Mouse (Mus musculus) embryo, embryonic 11.5 days (tissue): Measurements from ENCODE around the gene Serpinb1b.
"Not testable (repeated sequence)": the region's sequence is repeated elsewhere in the genome, so short reads cannot be mapped to it uniquely, and the experiment has no call there.

Source experiments
- DNase-seq: peaks from one replicate; pipeline ENCODE4 v3.0.0-alpha.2; 2012; ENCODE audit warnings: low read depth, low spot score

Serpinb1b gene

DNA sequence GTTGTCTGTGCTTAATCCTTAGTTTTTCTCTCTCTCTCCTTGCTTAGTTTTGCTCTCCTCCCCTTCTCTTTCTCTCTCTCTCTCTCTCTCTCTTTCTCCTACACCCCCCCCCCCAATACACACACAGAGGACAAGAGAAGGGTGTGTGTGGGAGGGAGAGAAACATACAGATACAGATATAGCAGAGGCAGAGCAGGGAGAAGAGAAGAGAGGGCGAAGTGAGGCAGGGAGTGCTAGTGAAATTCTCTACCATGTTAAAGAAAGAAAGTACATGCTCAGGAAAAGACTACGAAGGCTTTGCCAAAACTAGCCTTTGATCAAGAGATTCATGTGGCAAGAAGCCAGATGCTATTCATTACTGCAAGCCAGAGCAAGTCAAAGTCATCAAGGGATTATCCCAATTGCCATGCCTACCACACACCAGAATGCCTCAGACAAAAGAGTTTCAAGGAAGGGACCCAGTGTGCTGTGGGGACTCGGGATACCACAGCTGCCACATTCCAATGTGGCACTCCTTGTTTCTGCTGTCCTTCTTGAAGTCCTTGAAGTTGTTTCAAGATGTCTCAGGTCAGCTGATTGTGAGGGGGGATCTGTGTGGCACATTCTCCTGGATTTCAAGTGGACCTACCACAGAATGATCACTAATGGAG is at the start of gene Serpinb1b:
Serpinb1b (plus strand) TSS at position 520 of the 650 bp plus-strand sequence.
- DNase-seq, result no peak

DNA sequence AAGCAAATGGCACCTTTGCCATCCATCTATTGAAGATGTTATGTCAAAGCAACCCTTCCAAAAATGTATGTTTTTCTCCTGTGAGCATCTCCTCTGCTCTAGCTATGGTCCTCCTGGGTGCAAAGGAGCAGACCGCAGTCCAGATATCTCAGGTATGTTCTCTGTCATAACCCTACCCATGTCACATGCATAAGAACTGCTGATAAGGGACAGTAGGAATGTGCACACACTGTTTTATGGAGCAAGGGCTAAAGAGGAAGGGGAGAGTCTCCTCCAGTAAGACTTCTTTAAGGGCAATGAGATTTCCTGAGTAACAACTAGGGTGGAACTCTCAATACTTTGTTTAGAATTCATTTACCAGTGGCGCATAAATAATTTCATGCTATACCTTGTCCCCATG is 48.9 kb upstream of the Serpinb1b start:
- DNase-seq, result not testable (repeated sequence)

DNA sequence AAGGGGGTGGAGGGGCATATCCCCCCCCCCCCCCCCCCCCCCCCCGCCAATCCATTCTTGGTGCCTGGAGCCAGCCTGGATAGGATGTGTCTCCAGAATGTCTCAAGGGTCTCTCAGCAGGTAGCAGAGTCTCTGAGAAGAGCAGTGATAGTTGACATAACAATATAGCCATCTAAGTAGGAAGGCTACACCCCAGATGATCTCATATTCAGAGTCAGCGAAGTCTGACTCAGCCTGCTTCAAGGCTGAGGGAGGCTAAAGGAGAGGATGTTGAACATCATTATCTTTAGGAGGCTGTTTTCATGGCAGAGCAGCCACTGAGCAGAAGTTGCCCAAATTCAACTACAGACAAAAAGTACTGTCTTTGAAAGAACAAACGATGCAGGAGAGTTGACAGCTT is 48.1 kb upstream of the Serpinb1b start:
- no peak for DNase-seq

DNA sequence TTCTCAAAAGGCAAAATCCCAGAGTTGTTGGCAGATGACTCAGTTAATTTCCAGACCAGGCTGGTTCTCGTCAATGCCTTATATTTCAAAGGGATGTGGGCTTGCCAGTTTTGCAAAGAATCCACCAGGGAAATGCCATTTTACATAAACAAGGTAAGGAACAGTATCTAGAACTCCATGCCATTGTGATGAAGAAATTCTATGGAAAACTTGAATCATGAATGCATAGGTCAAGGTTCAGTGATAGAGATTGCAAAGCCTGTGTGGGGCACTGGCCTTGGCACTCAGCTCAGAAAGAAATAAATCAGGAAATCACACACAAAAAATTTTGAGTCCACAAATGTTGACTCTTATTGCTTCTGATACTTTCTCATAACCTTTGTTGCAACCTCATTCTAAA is 42.9 kb upstream of the Serpinb1b start:
- DNase-seq, result no peak

DNA sequence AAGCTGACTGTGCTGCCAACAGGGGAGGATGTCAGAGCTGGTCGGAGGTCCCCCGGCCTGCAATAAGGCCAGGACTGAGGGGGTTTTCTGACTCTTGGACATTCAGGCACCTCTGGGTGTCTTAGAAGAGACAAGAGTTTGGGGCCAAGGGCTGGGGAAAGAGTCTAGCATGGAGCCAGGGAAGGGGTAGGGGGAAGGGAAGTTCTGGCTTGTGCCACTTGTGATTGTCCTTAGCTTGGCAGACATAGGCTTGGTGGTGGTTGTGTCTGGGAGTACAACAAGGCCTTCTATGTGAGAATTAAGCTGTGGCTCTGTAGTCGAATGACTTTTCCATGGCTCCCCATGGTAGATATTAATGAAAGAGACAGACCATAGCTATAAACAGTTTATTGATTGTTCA is 34.8 kb upstream of the Serpinb1b start:
- DNase-seq, result no peak

DNA sequence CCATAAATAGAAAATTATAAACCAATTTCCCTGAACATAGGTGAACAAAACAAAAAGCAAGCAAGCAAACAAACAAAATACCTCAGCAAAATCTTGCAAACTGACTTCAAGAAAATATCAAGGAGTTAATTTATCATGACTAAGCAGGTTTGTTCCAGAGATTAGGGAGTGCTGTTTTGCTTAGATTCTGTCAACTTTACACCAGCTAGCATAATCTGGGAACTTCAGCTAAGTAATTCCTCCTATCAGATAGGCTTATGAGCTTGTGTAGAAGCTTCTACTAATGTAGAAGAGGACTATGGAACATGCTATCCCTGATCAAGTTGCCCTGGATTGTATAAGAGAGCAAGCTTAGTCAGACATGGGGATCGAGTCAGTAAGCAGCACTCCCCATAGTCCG is 31.1 kb upstream of the Serpinb1b start:
- no peak for DNase-seq

DNA sequence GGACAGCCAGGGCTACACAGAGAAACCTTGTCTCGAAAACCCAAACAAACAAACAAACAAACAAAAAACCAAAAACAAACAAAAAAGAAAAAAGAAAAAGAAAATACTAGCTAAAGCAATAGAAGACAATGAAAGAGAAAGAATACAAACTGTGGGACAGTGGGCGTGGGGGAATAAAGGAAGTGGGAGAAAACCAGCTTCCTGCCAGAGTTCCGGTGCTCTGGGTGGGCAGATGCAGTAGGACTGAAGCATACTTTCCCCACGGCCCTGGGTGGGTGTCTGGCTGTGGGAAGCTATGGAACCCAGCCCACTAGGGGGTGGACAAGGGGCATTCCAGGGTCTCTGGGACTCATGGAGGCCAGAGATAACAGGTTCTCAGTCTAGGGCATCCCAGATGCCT is 30.2 kb upstream of the Serpinb1b start:
- no peak for DNase-seq

DNA sequence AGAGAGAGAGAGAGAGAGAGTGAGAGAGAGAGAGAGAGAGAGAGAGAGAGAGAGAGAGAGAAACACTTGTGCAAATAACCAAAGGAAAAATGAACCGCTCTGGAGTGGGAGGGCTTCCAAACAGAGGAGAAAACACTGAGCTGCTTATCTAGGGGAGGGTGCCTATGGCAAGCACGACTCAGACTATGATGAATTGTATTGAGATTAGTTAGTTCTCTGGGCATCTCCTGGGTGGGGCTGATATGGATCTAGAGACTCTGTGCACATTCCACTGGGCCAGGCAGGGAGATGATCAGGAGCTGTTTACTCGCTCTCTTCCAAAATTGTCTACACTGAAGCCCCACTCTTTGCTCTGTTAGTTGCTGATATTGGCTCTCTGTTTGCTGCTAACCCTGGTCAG is 26.7 kb upstream of the Serpinb1b start:
- DNase-seq, result no peak

DNA sequence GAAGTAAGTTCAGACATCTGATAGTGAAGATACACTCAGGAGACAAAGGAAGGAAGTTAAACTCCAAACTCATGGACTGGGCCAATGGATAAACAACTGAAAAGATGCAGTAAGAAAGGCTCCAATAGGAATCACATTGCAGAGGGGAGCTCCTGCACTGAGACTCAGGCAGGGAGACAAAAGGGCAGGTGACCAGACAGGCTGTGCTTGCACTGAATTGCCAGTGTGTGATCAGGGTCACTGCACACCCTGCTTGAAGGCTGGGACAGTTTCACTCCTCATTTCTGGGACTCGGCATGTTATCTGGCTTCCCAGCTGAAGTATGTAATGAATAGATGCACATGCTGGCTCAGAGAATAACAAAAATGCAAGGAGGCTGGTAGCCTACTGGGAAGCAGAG is 15.3 kb upstream of the Serpinb1b start:
- DNase-seq, result no peak

DNA sequence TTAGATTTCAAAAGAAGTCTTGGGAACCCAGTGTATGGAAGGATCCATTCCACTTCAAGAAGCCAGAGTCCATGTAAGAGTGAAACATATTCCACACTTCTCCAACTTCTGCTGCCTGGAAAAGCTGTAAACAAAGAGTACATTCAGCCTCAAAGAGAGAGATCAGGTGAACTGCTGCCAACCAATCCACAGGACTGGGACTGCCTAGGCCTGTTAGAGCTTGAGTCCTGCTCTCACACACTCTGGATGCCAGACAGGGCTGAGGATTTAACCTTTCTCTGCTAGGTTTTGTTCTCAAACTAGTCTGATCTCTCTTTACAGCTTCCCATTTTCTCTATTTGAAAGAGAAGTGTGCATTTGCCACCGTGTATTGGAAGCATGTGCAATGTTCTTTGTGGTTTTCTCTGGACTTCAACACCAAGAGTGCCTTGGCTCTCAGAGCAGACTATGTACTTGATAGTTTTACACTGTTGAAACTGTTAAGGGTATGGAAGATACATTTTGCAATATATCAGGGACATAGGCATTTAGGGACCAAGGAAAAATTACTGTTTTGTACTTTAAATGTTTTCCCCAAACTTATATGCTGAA is 10.9 kb upstream of the Serpinb1b start:
- DNase-seq, result no peak

DNA sequence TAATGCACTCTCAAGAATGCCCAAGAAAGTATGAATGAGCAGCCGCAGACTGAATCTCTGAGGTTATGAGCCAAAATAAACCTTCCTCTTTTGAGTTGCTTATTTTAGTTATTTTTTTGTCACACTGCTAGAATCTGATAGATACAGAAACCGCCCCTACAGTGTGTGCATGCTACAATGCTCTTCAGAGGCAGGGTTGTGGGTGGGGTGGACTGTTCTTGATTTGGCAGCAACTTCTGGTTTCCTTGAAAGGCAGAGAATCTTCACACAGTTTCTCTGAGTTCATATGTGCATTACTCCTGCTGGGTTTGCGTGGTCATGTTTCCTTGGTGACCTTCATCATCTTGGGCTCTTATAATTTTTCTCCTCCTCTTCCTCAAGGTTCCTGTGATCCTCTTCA is 10.2 kb upstream of the Serpinb1b start:
- no peak for DNase-seq

DNA sequence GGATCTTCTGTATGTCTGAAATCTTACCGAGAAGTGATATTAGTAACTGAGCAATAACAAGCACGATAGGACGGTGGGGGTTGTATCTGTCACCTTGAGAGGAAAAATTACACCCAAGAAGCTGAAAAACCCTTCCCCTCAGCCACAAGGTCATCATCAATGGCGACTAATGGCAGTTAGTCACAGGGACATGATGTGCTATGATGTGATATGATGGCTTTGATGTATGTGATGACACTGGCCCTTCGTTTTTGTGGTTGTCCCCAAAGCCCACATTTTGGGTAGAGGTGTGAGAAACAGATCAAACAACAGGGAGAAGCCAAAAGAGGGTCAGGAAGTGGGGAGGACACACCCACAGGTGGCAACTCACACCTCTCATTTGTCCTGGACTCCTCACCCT is 6.6 kb upstream of the Serpinb1b start:
- DNase-seq, result no peak

DNA sequence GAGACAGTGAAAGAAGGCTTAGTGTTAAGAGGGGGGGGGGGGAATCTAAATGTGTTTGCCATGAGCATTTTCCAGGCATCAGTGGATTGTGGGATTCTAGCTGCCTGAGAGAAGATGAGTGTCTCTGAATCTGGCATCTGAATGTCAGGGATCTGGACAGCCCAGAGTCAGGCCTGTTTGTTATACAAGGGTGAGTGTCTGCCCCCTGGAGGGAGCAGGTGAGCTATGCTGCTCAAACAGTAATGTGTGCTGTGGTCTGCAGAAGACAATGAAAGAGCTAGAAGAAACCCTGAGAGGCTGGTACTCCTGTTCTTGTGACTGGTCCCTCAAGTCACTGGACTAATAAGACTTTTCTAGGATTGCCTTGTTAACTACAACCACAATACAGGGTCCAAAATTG is 4.3 kb upstream of the Serpinb1b start:
- DNase-seq, result peak; percentile 20

DNA sequence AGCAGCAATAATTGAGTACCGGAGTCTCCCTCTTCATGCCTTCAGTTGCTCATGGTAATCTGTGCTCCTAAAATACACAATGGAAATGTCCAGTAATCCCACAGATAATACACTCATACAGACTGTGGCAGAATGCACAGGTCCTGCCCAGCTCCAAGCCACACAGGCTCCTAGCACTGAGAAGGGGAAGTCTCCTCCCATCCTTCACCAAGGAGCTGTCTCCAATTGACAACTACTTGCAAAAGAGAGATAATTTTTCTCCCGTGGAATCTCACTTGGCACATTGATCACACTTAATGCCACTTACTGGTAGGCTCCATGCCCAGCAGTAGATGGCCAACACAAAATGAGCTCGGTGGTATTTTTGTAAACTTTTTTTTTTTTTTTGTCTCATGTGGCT is 2.1 kb upstream of the Serpinb1b start:
- no peak for DNase-seq

DNA sequence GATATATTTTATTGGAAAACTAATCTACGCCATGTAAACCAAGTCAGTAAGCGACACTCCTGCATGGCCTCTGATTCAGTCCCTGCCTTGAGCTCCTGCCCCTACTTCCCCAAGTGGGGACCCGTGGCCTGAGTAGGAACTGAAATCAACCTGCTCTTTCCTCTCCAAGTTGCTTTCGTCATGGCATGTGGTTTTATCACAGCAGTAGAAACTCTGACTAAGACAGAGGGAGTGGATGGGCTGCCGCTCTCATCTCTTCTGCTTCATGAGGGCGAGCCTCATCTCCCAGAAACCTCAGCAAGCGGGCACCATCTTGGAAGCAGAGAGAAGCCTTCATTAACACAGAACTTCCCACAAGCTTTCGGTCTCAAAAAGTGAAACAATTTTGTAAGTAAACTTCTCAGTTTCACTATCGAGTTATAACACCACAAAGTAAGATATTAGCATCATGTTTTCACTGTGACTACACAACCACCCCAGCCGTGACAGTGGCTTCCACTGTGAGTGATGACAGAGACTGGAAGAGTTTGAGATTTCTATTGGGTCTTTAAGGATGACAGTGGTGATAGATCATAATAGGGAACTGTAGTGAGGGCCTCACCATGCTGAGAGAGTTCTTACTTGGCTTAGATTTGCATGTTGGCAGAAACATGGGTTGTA is 1.2 kb upstream of the Serpinb1b start:
- no peak for DNase-seq

DNA sequence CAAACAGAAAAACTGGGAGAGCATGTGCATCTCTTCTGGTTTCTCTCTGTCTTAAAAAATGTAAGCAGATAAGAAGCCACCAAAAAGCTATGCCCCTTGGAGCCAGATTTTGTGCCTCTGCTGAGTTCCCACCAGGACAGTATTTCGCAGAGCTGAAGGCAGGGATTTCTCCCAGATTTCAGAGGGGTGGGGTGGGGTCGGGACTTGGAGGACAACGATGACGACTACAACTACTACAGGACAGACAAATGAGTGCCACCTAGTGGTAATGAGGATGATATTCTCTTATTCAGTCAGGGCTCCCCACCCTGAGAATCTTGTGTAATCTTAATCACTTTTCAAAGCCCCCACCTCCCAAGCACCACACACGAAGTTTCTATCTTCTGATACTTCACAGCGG is 1.0 kb downstream of the Serpinb1b start:
- DNase-seq, result peak; percentile 22

DNA sequence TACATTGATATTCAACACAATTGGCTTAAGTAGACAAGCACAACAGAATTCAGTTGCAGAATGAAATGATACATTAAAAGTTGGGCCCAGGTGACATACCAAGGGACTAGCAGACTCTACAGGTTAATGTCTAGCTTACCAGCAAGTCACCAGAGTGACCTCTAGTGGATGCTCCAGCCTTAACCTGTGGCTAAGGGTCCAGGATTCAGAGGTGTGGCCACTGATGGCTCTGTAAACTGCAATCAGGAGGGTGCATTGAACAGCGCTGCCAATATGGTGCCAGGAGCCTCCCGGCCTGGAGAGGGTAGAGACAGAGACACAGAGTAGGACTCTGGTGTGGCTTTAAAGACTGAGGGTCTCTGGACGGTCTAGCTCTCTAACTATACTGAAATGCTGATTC is 2.0 kb downstream of the Serpinb1b start:
- DNase-seq, result no peak

DNA sequence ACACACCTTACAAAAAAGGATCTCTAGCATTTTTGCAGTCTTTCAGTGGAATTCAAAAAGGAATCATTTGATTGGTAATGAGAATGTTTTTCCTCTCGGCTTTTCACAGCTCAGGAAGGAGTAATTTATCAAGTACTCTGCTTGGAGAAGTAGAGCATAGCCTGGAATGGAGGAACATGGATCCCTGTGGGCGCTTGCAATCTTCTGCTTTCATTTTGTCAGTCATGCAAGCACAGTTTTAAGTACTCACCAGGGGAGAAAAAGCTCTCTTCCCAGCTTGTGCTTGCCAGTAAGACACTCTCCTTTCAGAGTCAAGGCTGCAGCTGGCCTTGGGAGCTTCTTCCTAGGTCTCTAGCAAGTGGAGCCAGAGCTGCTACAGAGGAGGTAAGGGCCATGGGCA is 5.5 kb downstream of the Serpinb1b start:
- no peak for DNase-seq

DNA sequence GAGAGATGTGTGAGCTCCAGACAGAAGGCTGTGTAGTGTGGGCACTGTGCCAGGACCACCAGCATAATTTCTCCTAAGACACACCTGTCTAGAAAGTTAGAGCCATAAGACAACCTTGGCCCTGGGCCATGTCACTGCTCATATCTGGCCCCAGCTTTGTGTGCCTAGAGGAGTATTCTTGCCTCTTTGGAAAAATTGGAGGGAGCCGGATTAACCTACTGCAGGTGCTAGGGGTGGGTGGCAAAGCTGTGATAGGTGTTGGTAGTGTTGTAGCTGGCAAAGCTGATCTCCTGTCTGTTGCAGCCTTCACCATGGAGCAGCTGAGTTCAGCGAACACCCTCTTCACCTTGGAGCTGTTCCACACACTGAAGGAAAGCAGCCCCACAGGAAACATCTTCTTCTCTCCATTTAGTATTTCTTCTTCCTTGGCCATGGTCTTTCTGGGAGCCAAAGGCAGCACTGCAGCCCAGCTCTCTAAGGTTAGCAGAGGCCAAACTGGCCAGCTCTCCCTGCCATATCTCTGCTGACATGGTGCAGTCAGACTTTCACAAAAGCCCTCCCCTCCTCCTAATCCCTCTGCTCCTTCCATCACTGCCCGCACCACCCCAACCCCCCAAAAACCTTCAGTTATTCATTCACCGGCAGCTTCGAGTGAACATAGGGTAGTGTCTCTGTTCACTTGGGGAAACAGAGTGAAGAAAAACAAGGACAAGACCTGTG is 6.8 kb downstream of the Serpinb1b start:
- no peak for DNase-seq

DNA sequence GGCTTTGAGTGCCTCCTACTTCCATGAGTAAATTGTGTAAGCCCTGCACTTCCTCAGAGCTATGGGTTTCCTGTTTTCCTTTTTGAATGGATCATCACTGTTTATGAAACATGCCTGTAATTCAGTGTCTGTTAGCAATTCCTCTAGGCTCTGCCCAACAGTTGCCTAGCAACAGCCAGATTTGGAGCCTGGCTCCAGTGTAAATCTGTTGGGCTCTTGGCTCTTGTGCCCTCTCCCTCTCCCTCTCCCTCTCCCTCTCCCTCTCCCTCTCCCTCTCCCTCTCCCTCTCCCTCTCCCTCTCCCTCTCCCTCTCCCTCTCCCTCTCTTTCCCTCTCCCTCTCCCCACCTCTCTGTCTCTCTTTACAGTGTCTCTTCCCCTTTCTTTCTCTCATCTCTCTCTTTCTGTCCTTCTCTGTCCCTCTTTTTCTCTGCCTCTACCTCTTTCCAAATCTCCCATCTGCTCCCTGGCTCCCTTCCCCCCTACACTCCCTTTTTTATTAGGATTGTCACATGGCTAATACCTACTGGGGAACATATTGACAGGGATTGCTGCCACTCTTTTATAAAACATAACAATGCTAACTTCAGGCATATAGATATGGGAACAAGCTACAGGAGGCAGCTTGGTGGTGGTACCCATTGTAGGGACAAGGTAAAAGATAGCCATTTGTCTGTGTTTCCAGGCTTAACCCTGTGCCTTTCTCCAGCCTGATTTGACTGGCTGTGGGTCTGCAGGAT is 7.5 kb downstream of the Serpinb1b start:
- no peak for DNase-seq

DNA sequence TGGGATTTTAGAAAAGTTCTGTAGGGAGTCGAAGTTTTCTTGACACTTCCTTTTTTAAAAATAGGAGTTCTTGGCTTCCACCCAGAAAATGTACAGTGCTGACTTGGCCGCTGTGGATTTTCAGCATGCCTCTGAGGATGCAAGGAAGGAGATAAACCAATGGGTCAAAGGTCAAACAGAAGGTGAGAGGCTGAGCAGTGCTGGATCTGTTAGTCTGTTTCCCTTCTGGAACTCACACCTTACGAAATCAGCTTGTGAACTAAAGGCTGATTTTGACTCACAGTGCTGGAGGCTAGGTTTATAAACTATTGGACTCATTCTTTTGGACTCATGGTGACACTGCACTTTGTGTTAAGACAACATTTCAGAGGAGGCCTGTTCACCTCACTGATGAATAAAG is 11.2 kb downstream of the Serpinb1b start:
- DNase-seq, result no peak

DNA sequence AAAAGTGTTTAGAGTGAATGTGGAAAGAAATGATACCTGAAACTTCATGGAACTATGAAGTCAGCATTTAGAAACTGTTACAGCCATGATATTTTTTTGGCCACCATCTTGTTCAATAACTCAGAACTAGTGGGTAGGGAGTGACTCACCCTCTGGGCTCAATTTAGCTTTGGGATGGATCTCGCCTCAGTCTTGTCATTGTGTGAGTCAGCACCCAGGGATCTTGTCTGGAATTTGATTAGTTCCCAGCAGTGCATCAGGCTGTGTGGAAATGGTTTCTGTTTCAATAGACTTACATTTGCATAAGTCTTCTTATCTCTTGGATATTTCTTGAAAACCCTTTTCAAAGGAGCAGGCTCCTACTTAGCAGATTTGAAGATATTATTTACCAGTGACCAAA is 12.2 kb downstream of the Serpinb1b start:
- no peak for DNase-seq
